Mouse (Mus musculus) megakaryocyte progenitor cell, adult 5-6 weeks (primary cell): ENCODE data around the gene Gm20431. TPM values are rescaled to one million over a fixed set of nuclear protein-coding genes. Genes with fewer than 3 reads are reported as not detected.
A peak's percentile ranks its signal among the peaks of the same experiment; 100 is the strongest.

Experiments
- ATAC-seq: replicated peaks from 2 replicates; pipeline ENCODE4 v1.8.0; 2016; ENCODE audit warnings: mild to moderate bottlenecking, moderate TSS enrichment, inconsistent platforms; ENCODE audit not compliant: poor library complexity
- total RNA-seq, 2 experiments: library from RNA; stranded (forward) in 1 of 2; stranded (reverse) in 1 of 2; fragments of 157-497, 149-512 nt in 1 of 2; fragments of 200-1000 nt in 1 of 2; gene quantifications; 2 replicates each; pipeline versions ENCODE4 v1.2.3 to v1.2.4; 2015 to 2017

Gm20431 gene
- total RNA-seq, 2 experiments from 2014 or later: not detected

DNA sequence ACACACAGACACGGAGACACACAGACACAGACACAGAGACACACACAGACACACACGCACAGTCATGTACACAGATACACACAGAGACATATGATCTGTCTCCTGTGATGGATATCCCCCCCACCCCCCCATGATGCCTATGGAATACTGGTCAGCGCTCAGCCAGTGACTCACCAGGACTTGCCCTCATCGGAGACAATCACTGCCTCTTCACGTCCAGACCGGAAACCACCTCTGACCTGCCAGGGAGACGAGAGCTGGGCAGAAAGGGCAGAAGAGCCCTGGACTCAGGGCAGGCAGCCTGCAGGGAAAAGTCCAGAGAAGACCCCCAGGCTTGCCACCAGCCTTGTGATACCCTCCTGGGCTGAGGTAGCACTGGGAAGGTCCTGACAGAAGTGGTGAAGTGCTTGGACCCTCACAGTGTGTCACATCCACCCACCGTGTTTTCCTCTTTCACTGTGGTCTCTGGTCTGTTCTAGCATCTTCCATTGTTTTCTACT lies 85.1 kb downstream of the Gm20431 start:
- ATAC-seq: no peak

- ATAC-seq: no peak
Measured at GRCm38 (mm10) chr2:167575581-167575980, 85.7 kb downstream of the Gm20431 start.

DNA sequence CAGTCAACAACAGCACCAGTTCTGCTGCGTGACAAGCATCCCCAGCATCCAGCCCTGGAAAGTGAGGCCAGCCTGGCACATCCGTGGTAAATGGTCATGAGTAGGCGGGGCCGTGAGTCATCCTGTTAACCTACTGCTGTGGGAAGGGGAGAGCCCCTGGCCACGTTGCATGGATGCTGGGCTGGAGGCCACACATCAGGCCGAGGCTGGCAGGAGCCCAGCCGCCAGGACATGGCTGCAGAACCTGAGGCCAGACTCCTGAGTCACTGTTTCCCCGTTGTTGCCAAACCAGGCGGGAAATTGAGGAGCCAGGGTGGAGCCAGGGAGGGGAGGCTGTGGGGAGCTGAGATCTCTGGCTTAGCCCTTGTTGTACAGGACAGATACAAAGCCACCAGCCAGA lies 86.5 kb downstream of the Gm20431 start:
- ATAC-seq: no peak

GRCm38 (mm10) chr2:167571442-167572220 lies 89.7 kb downstream of the Gm20431 start:
- no peak for ATAC-seq

DNA sequence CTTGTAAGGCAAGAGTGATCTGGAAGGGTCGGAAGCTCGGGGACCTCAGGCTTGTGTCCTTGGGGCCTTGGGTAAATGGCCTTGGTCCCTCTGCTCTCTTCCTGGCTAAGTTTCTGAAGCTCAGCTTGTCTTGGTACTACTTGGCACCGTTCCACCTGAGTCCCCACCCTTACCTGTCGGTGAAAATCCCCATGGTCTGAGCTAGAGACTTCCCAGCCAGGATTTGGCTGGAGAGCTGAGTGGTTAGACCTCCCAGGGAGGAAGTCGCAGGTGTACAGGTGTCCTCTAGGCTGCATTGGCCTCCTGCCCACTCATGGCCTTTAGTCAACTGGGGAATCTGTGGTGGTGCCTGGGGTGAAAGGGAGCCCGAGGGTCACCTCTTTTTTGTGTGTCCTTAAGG lies 90.5 kb downstream of the Gm20431 start:
- no peak for ATAC-seq

DNA sequence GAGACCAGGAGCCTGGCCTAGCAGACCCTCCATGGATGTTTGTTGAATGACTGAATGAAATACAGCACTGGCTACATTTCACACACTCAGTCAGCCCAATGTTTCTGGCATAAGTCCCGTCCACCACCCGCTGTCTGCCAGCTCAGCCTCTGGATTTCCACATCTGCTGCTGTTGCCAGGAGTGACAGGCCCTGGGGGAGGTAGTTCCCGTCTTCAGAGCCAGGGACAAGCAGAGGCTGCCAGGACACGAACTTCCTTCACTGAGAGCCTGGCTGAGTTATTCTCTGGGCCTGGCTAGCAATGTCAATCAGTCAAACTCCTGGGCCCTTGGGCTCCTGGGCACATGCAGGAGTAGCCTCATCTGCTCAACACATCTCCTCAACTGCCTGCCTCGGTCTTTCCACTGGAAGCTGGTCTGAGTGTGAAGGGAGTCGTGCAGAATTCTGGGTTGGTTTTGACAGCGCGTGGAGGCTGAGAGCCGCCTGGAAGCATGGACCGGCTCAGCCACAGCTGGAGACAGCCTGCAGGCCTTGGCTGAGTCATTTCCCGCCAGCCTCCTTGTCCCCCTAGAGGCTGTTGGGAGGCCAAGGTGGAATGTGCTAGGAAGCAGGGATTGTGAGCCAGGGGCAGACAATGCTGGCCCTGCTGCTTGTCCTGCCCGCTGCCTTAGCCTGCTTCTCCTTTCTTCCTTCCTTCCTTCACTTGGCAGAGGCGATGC lies 91.2 kb downstream of the Gm20431 start:
- peak; percentile 73 for ATAC-seq

DNA sequence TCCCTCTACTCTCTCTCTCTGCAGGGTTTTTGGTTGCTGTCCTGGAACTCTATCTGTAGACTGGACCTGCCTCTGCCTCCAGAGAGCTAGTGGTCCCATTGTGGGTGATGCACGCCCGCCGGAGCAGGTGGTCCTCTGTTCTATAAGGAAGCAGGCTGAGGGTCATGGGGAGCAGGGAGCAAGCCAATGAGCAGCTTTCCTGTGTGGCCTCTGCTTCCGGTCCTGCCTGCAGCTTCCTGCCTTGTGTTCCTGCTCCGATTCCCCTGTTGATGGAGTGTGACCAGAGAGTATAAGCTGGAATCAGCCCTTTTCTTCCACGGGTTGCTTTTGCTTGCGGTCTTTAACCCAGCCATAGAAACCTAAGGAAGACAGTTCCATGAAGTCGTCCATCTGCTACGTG lies 93.2 kb downstream of the Gm20431 start:
- ATAC-seq: no peak

DNA sequence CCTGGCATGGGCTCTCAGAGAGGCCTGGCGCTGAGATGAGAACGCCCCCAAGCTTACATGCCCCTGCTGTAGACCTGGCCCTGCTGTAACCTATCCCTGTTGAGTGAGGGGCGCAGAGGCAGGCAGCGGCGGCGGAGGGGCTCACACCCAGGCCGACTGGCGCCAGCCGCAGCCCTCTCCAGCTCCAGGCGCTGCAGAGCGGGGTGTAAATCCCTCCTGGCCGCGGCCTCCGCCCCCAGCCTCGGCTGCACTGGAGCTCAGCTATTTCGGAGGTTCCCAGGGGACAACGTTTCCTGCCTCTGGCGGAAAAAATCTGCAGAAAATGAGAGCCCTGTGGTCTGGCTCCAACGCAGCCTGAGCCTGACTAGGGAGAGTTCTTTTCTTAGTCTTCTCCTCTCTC lies 95.6 kb downstream of the Gm20431 start:
- no peak for ATAC-seq

DNA sequence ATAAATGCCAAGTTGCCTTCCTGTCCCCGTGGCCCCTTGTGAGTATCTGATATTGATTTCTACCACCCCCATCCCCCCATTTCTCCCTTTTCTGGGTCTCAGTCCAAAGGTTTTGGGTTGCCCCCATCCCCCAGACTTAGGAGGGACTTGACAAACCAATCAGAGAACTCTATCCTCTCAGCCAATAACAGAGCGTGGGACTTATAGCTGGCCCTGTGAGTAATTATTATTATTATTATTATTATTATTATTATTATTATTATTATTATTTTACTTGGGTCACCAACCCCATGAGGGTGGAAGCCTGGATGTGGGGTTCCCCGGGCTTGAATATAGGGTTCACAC lies 96.0 kb downstream of the Gm20431 start:
- no peak for ATAC-seq

DNA sequence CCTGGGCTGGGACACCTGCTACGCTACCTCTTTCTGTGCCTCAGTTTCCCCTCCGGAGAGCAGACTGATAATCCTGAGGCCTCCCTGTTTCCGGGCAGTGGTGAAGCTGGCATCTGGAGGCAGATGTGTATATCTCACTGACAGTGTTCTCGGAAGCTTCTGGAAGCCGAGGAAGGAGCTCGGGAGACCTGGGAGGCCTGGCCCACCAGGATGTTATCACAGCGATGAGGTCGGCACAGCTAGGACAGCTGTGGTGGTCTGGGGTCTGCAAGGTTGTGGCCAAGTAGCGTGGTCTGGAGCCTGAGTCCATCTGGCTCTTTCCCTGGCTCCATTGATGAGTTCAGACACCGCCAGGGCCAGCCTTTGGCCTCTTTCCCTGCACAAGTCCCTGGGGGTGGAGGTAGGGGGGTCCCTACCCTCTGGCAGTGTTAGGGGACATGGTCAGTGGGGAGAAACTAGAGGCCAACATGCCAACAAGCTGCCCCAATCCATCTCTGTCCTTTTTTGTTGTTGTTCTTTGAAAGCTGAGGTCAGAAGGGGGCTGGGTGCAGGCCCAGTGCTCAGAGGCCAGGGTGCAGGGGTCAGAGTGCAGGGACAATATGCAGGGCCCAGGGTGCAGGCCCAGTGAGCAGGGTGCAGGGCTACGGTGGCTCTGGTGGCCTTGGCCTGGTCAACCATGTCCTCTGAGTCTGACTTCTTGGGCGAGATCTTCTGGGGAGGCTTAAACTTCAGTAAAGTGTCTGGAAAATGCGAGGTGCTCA lies 96.6 kb downstream of the Gm20431 start:
- ATAC-seq: no peak

DNA sequence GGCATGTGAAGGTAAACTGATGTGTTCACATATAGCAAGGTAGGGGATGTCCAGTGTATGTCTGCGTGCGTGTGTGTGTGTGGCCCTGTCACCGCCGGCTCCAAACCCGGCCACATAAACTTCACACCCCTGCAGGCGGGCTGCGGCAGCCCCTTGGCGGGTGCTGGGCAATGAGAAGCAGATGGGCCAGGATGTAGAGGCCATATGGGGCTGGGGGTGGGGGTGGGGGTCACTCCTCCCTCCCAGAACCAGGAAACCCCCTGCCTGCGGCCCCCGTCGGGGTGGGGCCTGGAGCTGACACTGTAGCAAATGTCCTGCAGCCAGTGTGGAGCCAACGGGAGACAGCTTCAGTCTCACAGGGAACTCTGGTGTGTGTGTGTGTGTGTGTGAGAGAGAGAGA lies 97.6 kb downstream of the Gm20431 start:
- no peak for ATAC-seq

DNA sequence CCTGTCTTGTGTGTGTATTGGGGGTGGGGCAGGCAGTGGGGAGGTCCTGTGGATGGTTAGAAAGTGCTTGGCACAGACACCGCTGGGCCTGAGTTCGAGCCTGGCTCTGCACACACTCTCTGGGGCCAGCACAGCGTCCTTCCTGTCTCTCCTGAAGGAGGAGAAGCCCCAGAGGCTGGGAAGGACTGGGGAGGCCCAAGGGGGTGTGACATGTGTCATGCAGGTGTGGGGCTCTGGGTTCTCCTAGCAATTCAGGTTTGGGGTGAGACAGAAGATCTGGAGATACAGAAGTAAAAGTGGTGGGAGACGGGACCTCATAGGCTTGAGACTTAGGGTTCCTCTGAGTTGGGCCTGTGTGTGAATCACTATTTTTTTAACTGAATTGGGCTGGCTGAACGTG lies 98.3 kb downstream of the Gm20431 start:
- no peak for ATAC-seq

DNA sequence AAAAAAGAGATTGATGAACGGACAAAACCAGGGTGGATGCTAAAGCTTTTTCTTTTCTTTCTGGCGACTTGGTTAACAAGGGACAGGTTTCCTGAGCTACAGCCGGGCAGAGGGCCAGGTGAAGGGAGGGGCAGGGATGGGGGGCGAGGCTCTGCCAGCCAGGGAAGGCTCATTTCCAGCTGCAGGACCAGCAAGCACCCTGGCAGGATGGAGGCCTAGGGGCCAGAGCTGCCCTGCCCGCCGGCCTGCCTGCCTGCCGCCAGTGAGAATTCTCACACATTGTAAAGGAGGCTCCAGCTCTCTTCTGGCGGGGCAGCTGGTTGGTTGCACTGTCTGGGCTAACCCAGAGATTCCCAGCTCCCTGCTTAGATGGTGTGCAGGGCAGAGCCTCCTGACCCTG lies 99.2 kb downstream of the Gm20431 start:
- ATAC-seq: no peak; the same call in 1 of the 2 replicates

GRCm38 (mm10) chr2:167559413-167559812 lies 101.9 kb downstream of the Gm20431 start:
- no peak for ATAC-seq

Other genes with a start within 250 kb of the Gm20431 start
- gene Slc9a8, start 239.8 kb downstream of the Gm20431 start, total RNA-seq (2015): 25.5 and 37.4 TPM in 2 replicates
- 17.9 and 25.3 TPM in 2 replicates for gene Slc9a8, start 239.8 kb downstream of the Gm20431 start, total RNA-seq (2017)
- 31.5 and 39.0 TPM in 2 replicates for gene Rnf114, start 168.9 kb downstream of the Gm20431 start, total RNA-seq (2015)
- gene Rnf114, start 168.9 kb downstream of the Gm20431 start, total RNA-seq (2017): 18.7 and 18.9 TPM in 2 replicates
- 10.5 and 11.8 TPM in 2 replicates for gene Spata2, start 168.6 kb downstream of the Gm20431 start, total RNA-seq (2015)
- gene Spata2, start 168.6 kb downstream of the Gm20431 start, total RNA-seq (2017): 7.4 and 7.7 TPM in 2 replicates
- gene Snai1, start 123.3 kb downstream of the Gm20431 start, total RNA-seq (2015): not detected in 2 replicates
- 0.33 and 0.44 TPM in 2 replicates for gene Snai1, start 123.3 kb downstream of the Gm20431 start, total RNA-seq (2017)
- 102 and 116 TPM in 2 replicates for gene Ube2v1, start 29.4 kb downstream of the Gm20431 start, total RNA-seq (2015)
- 51.7 and 56.5 TPM in 2 replicates for gene Ube2v1, start 29.4 kb downstream of the Gm20431 start, total RNA-seq (2017)
- gene Cebpb, start 27.4 kb upstream of the Gm20431 start, total RNA-seq (2015): 19.6 and 22.4 TPM in 2 replicates
- gene Cebpb, start 27.4 kb upstream of the Gm20431 start, total RNA-seq (2017): 15.6 and 16.3 TPM in 2 replicates
- gene Tmem189, start 28.3 kb upstream of the Gm20431 start, total RNA-seq (2015): 15.5 and 18.0 TPM in 2 replicates
- gene Tmem189, start 28.3 kb upstream of the Gm20431 start, total RNA-seq (2017): 18.4 and 20.0 TPM in 2 replicates